Mouse (Mus musculus) ES-Bruce4 (cell line): ENCODE results near the gene Krtap3-1. TPM values are rescaled to one million over a fixed set of nuclear protein-coding genes. Genes with fewer than 3 reads are reported as not detected.

ENCODE experiments used
- H3K27ac ChIP-seq: 2 replicates; pipeline ENCODE4 v1.5.1; 2012; ENCODE audit warnings: low read length, inconsistent platforms; ENCODE audit not compliant: insufficient read depth
- H3K27me3 ChIP-seq: 2 replicates; pipeline ENCODE4 v1.6.1; 2012; ENCODE audit warnings: mild to moderate bottlenecking, low read length, inconsistent platforms; ENCODE audit not compliant: control insufficient read depth, poor library complexity, insufficient read depth, severe bottlenecking
- H3K36me3 ChIP-seq: 2 replicates; pipeline ENCODE4 v1.6.1; 2012; ENCODE audit warnings: inconsistent platforms, mild to moderate bottlenecking, low read length, moderate library complexity; ENCODE audit not compliant: control insufficient read depth, poor library complexity, insufficient read depth, severe bottlenecking
- H3K4me1 ChIP-seq: one replicate; pipeline ENCODE4 v1.8.1; 2011; ENCODE audit warnings: low read length; ENCODE audit not compliant: control insufficient read depth, insufficient read depth
- H3K4me3 ChIP-seq: 2 replicates; pipeline ENCODE4 v1.5.1; 2011; ENCODE audit warnings: low read depth, mild to moderate bottlenecking, low read length
- H3K9ac ChIP-seq: 2 replicates; pipeline ENCODE4 v1.6.1; 2012; ENCODE audit warnings: low read depth, mild to moderate bottlenecking, inconsistent platforms; ENCODE audit not compliant: poor library complexity, severe bottlenecking
- H3K9me3 ChIP-seq: replicated peaks from 2 replicates; pipeline ENCODE4 v1.6.1; 2012; ENCODE audit warnings: mild to moderate bottlenecking, low read length, inconsistent platforms; ENCODE audit not compliant: control insufficient read depth, poor library complexity, insufficient read depth, severe bottlenecking
- CTCF ChIP-seq: IDR thresholded peaks from one replicate; pipeline ENCODE4 v1.8.1; 2011; ENCODE audit warnings: low read depth, low read length
- EP300 ChIP-seq: IDR thresholded peaks from 2 replicates; pipeline ENCODE4 v1.6.1; 2011; ENCODE audit warnings: low read depth, low read length; ENCODE audit not compliant: insufficient read depth
- POLR2A ChIP-seq: IDR thresholded peaks from one replicate; pipeline ENCODE4 v1.8.1; 2011; ENCODE audit warnings: low read length; ENCODE audit not compliant: insufficient read depth
- polyA plus RNA-seq: library from polyadenylated mRNA; stranded (reverse); fragments of >200 nt; gene quantifications from 2 replicates; pipeline ENCODE4 v1.2.4, GENCODE M21; 2011; ENCODE audit warnings: low read depth; ENCODE audit not compliant: missing spikeins, insufficient read depth, insufficient read length

Krtap3-1 gene
- polyA plus RNA-seq, 1 experiment, result not detected

DNA sequence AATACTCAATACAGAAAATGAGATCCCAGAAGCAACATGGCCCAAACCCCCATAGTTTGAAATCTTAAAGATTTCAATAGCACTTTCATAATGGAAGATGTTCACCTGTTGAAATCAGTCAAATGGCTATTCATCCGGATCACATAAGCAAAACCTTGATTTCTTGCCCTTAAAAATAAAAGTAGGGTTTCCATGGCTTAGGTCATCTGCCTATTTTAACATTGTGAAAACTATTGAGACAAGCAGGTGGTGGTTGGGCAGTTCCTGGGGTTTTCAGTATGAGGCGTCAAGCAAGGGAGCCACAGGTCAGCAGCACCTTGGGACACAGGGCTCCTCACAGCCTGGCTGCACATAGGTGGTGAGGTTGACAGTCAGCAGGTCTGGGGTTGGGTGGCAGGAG lies 10.2 kb downstream of the Krtap3-1 start:
- TF ChIP-seq EP300 (no peak), CTCF (no peak), POLR2A (no peak)
- no peak overlapping the region for H3K27ac ChIP-seq
- no peaks in the 10 kb centered on the region for H3K36me3 ChIP-seq
- no peaks in the 10 kb centered on the region for H3K9me3 ChIP-seq
- H3K4me3 ChIP-seq, result no peak overlapping the region
- H3K27me3 ChIP-seq, result no peaks in the 10 kb centered on the region
- no peak overlapping the region for H3K9ac ChIP-seq
- no peaks in the 10 kb centered on the region for H3K4me1 ChIP-seq

DNA sequence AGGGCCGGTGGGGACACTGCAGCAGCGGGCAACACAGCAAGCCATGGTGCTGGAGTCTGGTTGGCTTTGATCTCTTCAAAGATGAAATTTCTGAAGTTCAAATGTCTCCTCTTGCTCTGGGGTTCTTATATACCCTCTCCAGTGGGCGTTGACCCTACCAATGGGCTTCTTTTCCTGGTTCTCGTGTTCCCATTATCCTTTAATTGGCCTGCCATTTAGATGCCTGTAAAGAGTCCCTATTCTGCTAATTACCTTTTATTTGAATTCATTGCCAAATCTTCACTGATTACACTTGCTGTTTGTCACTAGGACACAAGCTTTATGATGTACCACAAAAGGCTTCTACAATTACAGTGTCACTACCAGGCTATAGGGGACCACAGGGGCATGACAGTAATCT lies 15.7 kb downstream of the Krtap3-1 start, which contains the start of gene Krtap3-3:
Gene Krtap3-3 (minus strand): TSS at position 101 of the 400 bp plus-strand sequence.
- TF ChIP-seq POLR2A (no peak), EP300 (no peak), CTCF (no peak)
- Histone ChIP-seq H3K4me1 (no peaks in the 10 kb centered on the region), H3K9ac (no peak within 1 kb of the TSS), H3K36me3 (no peaks in the 10 kb centered on the region), H3K27ac (no peak within 1 kb of the TSS), H3K9me3 (no peaks in the 10 kb centered on the region), H3K4me3 (no peak within 1 kb of the TSS), H3K27me3 (no peaks in the 10 kb centered on the region)

DNA sequence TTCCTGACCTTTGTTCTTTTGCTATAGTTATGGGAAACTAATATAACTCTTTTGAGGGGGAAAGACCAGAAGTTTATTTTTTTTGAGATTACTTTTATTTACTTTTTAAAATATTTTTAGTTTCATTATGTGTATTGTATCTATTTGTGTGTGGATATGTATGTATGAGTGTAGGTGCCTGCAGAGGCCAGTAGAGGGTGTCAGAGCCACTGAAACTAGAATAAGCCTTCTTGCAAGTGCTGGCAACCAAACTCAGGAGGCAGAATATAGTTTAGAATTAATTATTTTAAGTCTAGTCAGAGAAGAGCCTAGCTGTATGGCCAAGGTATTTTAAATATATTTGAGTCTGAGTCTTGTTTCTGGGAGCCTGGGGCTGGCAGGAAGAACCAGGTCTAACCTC lies 18.5 kb downstream of the Krtap3-1 start:
- no peak overlapping the region for H3K4me3 ChIP-seq
- no peaks in the 10 kb centered on the region for H3K36me3 ChIP-seq
- H3K4me1 ChIP-seq, result no peaks in the 10 kb centered on the region
- TF ChIP-seq POLR2A, result no peak
- no peak for TF ChIP-seq CTCF
- no peaks in the 10 kb centered on the region for H3K27me3 ChIP-seq
- H3K9ac ChIP-seq, result no peak overlapping the region
- no peaks in the 10 kb centered on the region for H3K9me3 ChIP-seq
- H3K27ac ChIP-seq, result no peak overlapping the region

DNA sequence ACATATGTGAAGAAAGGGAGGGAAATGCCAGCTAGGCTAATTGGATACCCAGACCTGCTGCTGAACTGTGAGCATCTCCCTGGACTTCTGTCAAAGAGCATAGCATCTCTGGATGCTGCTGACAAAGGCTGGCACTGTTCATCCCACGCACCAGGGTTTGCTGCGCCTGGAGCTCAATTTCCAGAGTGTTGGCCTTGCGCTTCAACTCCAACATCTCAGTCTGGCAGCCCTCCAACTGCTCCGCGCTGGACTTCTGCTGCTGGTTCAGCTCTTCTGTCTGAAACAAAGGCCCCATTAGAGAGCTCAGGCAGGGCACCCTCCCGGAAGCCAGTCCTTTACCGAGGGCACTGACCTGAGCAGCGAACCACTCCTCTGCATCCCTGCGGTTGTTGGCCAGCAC lies 26.7 kb downstream of the Krtap3-1 start:
- H3K27ac ChIP-seq, result no peak overlapping the region
- no peaks in the 10 kb centered on the region for H3K9me3 ChIP-seq
- TF ChIP-seq POLR2A (no peak), CTCF (no peak), EP300 (no peak)
- H3K36me3 ChIP-seq, result no peaks in the 10 kb centered on the region
- no peaks in the 10 kb centered on the region for H3K4me1 ChIP-seq
- no peak overlapping the region for H3K9ac ChIP-seq
- H3K27me3 ChIP-seq, result no peaks in the 10 kb centered on the region
- no peak overlapping the region for H3K4me3 ChIP-seq

DNA sequence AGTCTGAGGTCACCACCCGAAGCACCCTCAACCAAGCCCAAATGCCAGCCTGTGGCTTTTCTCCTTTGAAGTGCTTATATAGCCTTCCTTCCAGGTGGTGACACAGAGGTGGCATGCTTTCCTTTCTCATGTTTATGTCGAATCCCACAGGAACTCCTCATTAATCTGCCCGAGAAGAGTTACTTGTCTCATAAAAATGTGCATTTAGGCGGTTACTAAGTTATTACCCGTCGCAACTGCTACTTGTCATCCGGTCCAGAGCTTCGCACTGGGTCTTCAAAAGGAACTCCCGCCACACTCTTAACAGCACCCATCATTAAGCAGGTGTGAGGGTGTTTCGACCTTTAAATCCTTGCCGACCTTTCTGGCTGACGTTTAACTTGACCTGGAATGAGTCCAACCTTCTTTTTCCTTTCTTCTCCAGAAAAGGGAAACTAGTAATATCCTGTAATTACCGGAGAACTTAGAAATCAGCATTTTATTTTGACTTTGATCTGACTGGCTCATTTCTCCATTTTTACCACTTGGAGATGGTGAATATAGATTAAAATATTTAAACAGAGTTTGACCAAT lies 45.1 kb downstream of the Krtap3-1 start, which contains the start of gene Krt39:
Gene Krt39 (minus strand): TSS at position 51 of the 573 bp plus-strand sequence.
- H3K4me3 ChIP-seq, result no peak within 1 kb of the TSS
- no peaks in the 10 kb centered on the region for H3K4me1 ChIP-seq
- H3K27me3 ChIP-seq, result no peaks in the 10 kb centered on the region
- no peaks in the 10 kb centered on the region for H3K9me3 ChIP-seq
- no peak within 1 kb of the TSS for H3K27ac ChIP-seq
- TF ChIP-seq CTCF, result no peak
- TF ChIP-seq EP300, result no peak
- no peak for TF ChIP-seq POLR2A
- no peaks in the 10 kb centered on the region for H3K36me3 ChIP-seq
- H3K9ac ChIP-seq, result no peak within 1 kb of the TSS

Other genes with a start within 250 kb of the Krtap3-1 start
- gene Krt25, start 243.7 kb downstream of the Krtap3-1 start, polyA plus RNA-seq, result not detected in 2 replicates
- not detected in 2 replicates for gene Krt26, start 228.7 kb downstream of the Krtap3-1 start, polyA plus RNA-seq
- not detected in 2 replicates for gene Krt27, start 215.5 kb downstream of the Krtap3-1 start, polyA plus RNA-seq
- not detected in 2 replicates for gene Krt28, start 191.7 kb downstream of the Krtap3-1 start, polyA plus RNA-seq
- gene Krt10, start 177.3 kb downstream of the Krtap3-1 start, polyA plus RNA-seq, result 4.1 and 7.1 TPM in 2 replicates
- not detected in 2 replicates for gene Krt12, start 144.4 kb downstream of the Krtap3-1 start, polyA plus RNA-seq
- gene Krt20, start 128.5 kb downstream of the Krtap3-1 start, polyA plus RNA-seq, result 1.7 and 2.2 TPM in 2 replicates
- not detected in 2 replicates for gene Krt23, start 73.5 kb downstream of the Krtap3-1 start, polyA plus RNA-seq
- not detected in 2 replicates for gene Krt39, start 45.3 kb downstream of the Krtap3-1 start, polyA plus RNA-seq
- not detected in 2 replicates for gene Krt40, start 23.5 kb downstream of the Krtap3-1 start, polyA plus RNA-seq
- not detected in 2 replicates for gene Krtap3-3, start 15.8 kb downstream of the Krtap3-1 start, polyA plus RNA-seq
- gene Krtap3-2, start 9.8 kb downstream of the Krtap3-1 start, polyA plus RNA-seq, result not detected in 2 replicates
- not detected in 2 replicates for gene Gm11939, start 7.2 kb downstream of the Krtap3-1 start, polyA plus RNA-seq
- not detected in 2 replicates for gene Krtap1-5, start 14.4 kb upstream of the Krtap3-1 start, polyA plus RNA-seq
- not detected in 2 replicates for gene Krtap1-4, start 17.0 kb upstream of the Krtap3-1 start, polyA plus RNA-seq
- not detected in 2 replicates for gene Krtap1-3, start 24.7 kb upstream of the Krtap3-1 start, polyA plus RNA-seq
- gene Krtap9-3, start 31.5 kb upstream of the Krtap3-1 start, polyA plus RNA-seq, result not detected in 2 replicates
- gene Gm11938, start 36.7 kb upstream of the Krtap3-1 start, polyA plus RNA-seq, result not detected in 2 replicates
- not detected in 2 replicates for gene Gm11937, start 43.6 kb upstream of the Krtap3-1 start, polyA plus RNA-seq
- gene Krtap2-4, start 48.2 kb upstream of the Krtap3-1 start, polyA plus RNA-seq, result not detected in 2 replicates
- gene Gm11562, start 53.8 kb upstream of the Krtap3-1 start, polyA plus RNA-seq, result not detected in 2 replicates
- not detected in 2 replicates for gene Krtap4-1, start 61.6 kb upstream of the Krtap3-1 start, polyA plus RNA-seq
- not detected in 2 replicates for gene Krtap4-2, start 68.5 kb upstream of the Krtap3-1 start, polyA plus RNA-seq
- gene Krtap4-7, start 77.5 kb upstream of the Krtap3-1 start, polyA plus RNA-seq, result not detected in 2 replicates
- gene Gm11555, start 83.6 kb upstream of the Krtap3-1 start, polyA plus RNA-seq, result not detected in 2 replicates
- not detected in 2 replicates for gene Gm11563, start 92.3 kb upstream of the Krtap3-1 start, polyA plus RNA-seq
- gene Krtap4-6, start 99.3 kb upstream of the Krtap3-1 start, polyA plus RNA-seq, result not detected in 2 replicates
- not detected in 2 replicates for gene Gm14190, start 124.1 kb upstream of the Krtap3-1 start, polyA plus RNA-seq
- not detected in 2 replicates for gene Gm14180, start 167.7 kb upstream of the Krtap3-1 start, polyA plus RNA-seq
- not detected in 2 replicates for gene Gm11595, start 206.3 kb upstream of the Krtap3-1 start, polyA plus RNA-seq
- not detected in 2 replicates for gene Krtap4-8, start 214.1 kb upstream of the Krtap3-1 start, polyA plus RNA-seq
- gene Krtap4-9, start 218.6 kb upstream of the Krtap3-1 start, polyA plus RNA-seq, result not detected in 2 replicates
- not detected in 2 replicates for gene Gm11596, start 226.8 kb upstream of the Krtap3-1 start, polyA plus RNA-seq
- not detected in 2 replicates for gene Gm11569, start 232.3 kb upstream of the Krtap3-1 start, polyA plus RNA-seq
- not detected in 2 replicates for gene Gm11554, start 237.8 kb upstream of the Krtap3-1 start, polyA plus RNA-seq
- gene Krtap4-13, start 243.3 kb upstream of the Krtap3-1 start, polyA plus RNA-seq, result not detected in 2 replicates
- not detected in 2 replicates for gene Gm11564, start 249.0 kb upstream of the Krtap3-1 start, polyA plus RNA-seq